Mouse (Mus musculus) WW6 (cell line): Measurements from ENCODE around the gene Mrpl49.
A peak's percentile ranks its signal among the peaks of the same experiment; 100 is the strongest.
"Not testable (repeated sequence)": the region's sequence is repeated elsewhere in the genome, so short reads cannot be mapped to it uniquely, and the experiment has no call there.

Experiments
- DNase-seq: peaks from one replicate; pipeline ENCODE4 v3.0.0-alpha.2; 2013; ENCODE audit warnings: low read depth, low spot score

The Mrpl49 gene

DNA sequence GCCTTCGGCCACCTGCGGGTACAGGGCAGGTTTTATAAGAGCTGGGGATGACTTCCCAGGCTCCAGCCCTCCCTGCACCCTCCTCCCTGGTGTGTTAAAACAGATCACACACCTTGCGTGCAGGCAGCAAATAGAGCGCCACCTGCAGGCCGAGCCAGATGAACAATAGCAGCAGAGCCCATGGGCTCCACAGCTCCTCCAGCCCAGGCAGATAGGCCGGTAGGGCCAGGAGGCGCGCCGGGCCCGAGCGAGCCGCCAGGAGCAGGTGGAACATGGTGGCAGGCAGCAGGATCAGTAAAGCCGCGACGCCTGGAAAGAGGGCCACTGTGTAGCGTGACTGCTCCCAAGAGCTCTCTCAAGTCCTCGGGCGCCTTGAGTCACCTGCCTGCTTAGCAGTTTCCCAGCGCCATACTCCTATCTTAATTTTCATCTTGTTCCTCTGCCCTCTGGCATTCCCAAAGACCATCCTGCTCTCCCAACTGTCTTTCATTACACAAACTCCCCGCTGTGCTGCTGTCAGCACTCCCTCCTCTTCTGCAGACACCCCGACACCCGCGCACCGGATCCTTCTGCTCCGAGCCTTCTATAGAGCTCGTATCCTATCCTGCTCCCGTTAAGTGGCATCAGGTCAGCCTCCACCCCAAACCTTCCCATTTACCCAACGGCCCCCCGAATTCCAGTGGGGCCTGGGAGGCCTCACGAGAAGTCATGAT, 9.6 kb upstream of the Mrpl49 start:
- DNase-seq: peak; percentile 84

- no peak for DNase-seq
Measured at GRCm38 (mm10) chr19:6066571-6066970, 9.0 kb upstream of the Mrpl49 start.

- DNase-seq: no peak
Measured at GRCm38 (mm10) chr19:6063081-6063480, 5.5 kb upstream of the Mrpl49 start.

DNA sequence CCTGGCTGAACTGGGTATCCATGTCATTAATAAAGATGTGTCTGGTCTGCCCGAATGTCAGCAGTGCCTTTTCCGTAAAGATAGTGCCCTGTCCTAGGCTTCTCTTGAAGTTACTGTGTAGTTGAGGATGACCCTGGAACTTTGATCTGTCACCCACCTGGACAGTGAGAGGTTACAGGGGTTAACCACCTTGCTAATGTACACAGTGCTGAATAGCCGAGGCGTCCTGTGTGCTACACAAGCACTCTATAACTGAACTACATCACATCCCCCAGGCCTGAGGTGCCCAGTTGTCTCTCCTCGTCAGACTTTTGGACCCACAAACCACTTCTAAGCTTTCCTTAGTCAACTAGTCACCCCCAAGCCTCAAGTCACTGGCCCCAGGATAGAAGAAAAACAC, 4.8 kb upstream of the Mrpl49 start:
- no peak for DNase-seq

DNA sequence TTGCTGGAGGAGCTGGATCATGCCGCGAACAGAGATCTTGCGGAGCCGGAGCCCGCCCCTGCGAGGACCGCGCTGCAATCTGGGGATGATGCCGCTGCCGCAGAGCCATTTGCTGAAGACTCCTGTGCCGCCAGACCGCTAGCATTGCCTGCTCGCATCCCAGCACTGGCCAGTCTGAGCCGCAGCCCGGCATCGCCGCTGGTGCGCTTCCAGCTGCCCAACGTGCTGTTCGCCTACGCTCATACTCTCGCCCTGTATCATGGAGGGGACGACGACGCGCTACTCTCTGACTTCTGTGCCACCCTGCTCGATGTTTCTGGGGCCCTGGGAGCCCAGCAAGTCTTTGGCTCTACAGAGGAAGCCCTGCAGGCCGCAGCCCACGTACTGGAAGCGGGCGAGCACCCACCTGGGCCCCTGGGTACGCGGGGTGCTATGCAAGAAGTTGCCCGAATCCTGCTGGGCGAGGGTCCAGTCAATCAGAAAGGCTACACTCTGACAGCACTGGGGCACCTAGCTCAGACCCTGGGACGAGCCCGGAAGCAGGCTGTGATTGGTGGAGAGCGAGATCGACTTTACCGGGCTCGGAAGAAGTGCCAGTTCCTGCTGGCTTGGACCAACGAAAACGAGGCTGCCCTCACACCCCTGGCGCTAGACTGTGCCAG, 4.2 kb upstream of the Mrpl49 start:
- DNase-seq: no peak

- DNase-seq: peak; percentile 75
Measured at GRCm38 (mm10) chr19:6061021-6061533, 3.5 kb upstream of the Mrpl49 start, which contains the start of gene Znhit2. TSS of gene Znhit2 (plus strand) at chr19:6061192.

- no peak for DNase-seq
Measured at GRCm38 (mm10) chr19:6058966-6059365, 1.4 kb upstream of the Mrpl49 start.

DNA sequence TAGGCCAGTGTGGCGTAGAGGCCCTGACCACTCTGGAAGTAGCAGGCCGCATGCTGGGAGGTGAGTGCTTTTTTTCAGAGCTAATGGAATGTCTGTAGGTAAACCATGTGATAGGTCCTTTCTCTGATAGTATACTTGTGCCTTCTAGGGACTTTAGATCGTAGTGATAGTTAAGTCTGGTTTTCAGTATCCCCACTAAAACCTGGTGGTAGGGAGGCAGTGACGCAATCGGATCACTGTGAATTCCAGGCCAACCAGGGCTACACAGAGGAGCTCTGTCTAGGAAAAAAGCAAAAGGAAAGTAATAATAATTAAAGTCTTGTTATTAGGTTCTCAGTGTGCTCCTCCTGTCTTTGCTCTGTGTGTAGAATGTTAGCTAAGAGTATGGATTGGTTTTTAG, 928 bp upstream of the Mrpl49 start:
- DNase-seq: no peak

- no peak for DNase-seq
Measured at GRCm38 (mm10) chr19:6056696-6057095, 889 bp downstream of the Mrpl49 start.

GRCm38 (mm10) chr19:6054296-6054695, 3.3 kb downstream of the Mrpl49 start:
- no peak for DNase-seq

DNA sequence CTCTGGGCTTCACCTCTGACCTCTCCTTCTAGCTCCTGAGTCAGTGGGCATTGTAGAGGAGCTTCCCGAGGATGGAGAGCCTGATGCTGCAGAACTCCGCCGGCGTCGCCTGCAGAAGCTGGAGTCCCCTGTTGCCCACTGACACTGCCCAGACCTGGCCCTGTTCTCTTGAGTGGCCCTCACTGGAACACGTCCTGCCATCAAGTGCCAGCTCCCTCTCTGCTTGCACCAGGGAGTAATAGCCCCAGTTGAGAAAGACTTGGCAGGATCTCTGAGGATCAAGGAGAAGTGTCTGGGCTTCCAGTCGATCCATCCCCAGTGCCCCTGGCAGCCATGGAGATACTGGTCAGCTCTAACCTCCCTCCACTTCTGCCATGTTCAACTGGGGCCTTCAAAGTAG, 5.1 kb downstream of the Mrpl49 start:
- no peak for DNase-seq

- no peak for DNase-seq
Measured at GRCm38 (mm10) chr19:6048681-6049410, 8.7 kb downstream of the Mrpl49 start.

- no peak for DNase-seq
Measured at GRCm38 (mm10) chr19:6047899-6048166, 9.8 kb downstream of the Mrpl49 start.

GRCm38 (mm10) chr19:6047154-6047898, 10.3 kb downstream of the Mrpl49 start:
- DNase-seq: no peak

GRCm38 (mm10) chr19:6046294-6047153, 11.1 kb downstream of the Mrpl49 start, which contains the start of gene Syvn1:
TSS of gene Syvn1 (plus strand) at chr19:6046576.
- no peak for DNase-seq

DNA sequence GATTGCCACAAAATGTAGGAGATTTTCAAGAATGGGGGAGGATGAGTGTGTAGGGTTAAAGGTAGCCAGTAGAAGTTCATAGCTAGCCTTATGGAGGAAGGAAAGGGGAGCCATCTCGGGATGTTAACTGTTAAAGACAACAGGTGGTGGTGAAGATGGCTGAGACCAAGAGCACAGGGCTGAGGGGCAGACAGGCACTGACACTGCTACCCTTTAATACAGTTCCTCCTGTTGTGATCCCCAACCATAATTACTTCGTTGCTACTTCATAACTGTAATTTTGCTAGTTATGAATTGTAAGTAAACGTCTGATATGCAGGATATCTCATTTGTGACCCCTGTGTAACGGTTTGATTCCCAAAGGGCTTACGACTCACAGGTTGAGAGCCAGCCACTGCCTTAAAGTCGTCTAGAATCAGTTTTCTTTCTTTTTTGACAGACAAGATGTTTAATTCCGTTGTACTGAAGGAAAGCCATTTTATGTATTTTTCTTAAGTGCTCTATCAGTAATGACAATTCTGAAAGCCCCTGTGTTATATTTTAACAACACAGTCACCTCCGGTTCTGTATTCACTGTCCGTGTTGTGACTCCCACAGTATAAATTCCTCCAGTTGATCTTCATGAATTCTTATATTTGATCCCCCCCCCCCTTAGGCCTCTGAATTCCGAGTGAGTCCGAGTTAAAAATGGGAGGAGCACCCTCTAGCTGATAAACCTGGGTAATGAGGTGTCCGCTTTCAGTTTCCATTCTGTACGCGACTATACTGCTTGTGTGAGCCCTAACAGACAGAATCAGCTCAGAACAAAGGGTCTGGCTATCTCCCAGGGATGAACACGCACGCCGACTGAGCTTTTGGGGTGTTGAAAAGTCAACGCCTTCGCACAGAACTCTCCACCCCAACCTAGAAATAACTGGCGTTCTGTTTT, 12.0 kb downstream of the Mrpl49 start:
- DNase-seq: no peak

- DNase-seq: not testable (repeated sequence)
Measured at GRCm38 (mm10) chr19:6044102-6044501, 13.5 kb downstream of the Mrpl49 start.

DNA sequence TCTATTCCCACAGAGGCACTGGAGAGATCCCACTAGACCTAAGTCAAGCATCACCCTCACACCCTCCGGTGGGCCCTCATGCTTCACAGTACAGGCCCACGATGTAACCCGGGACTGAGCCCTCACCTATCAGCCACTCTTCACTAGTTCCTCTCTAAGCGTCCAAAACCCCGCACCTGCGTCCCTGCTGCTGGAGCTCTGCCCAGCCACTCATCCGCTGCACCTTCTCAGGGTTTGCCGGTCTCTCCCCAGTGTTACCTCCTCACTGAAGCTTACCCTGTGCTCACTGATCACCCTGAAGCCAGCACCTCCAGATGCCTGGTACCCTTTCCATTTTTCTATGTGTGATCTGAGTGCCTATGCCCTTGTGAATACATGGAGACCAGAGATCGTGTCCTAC, 15.3 kb downstream of the Mrpl49 start:
- DNase-seq: no peak

- DNase-seq: no peak
Measured at GRCm38 (mm10) chr19:6040002-6040401, 17.6 kb downstream of the Mrpl49 start.

GRCm38 (mm10) chr19:6038326-6038725, 19.3 kb downstream of the Mrpl49 start:
- DNase-seq: no peak
